Mouse (Mus musculus) lung, adult 2 months (tissue): ENCODE results near the gene Npas3. TPM values are rescaled to one million over a fixed set of nuclear protein-coding genes. Genes with fewer than 3 reads are reported as not detected.

Experiments
- DNase-seq: peaks from one replicate; pipeline ENCODE4 v3.0.0; 2022
- H3K4me1 ChIP-seq: fragments of 200-500 bp; 2 replicates; pipeline ENCODE4 v1.6.1; 2011; ENCODE audit warnings: low read length; ENCODE audit not compliant: control insufficient read depth, insufficient read depth
- H3K4me3 ChIP-seq: fragments of 200-500 bp; replicated peaks from 2 replicates; pipeline ENCODE3; 2011; ENCODE audit warnings: low read depth, mild to moderate bottlenecking, control low read depth, low read length; ENCODE audit errors: extremely low read depth
- CTCF ChIP-seq: fragments of 200-500 bp; IDR thresholded peaks from 2 replicates; pipeline ENCODE4 v1.5.1; 2011; ENCODE audit warnings: mild to moderate bottlenecking, low read length, control low read depth; ENCODE audit not compliant: insufficient read depth
- POLR2A ChIP-seq: fragments of 200-500 bp; IDR thresholded peaks from 2 replicates; pipeline ENCODE4 v1.6.1; 2011; ENCODE audit warnings: low read depth, mild to moderate bottlenecking, control low read depth, low read length, borderline replicate concordance; ENCODE audit errors: extremely low read depth
- WGBS: fragments of 180-500 bp; shearing (Covaris S2); methylation state at CpG from one replicate; pipeline ENCODE4 v1.1.7; 2018; 5-methylcytosine and 5-hydroxymethylcytosine counted together
- polyA plus RNA-seq: library from polyadenylated mRNA; depleted of rRNA; stranded (reverse); fragments of >200 nt; gene quantifications from 2 replicates; pipeline ENCODE4 v1.2.3, GENCODE M21; 2012

The Npas3 gene
- polyA plus RNA-seq, 1 experiment, result 0.05 TPM

DNA sequence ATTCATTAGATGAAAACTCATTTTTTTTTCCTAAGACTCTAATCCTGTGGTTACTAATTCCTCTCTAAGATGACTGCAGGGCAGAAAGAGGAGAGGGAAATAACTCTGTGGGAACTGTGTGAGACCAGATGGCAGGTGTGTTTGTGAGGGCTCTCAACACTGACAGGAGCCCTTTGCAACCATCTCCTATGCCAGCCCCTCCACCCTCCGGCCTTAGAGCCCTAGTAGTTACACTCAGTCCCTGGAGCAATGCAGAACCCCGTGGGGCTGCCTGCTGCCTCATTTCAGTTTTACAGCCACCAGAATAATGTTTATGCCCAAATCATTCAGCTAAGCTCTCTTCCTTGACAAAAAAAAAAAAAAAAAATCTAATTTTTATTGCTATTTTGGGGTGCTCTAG, 604.0 kb downstream of the Npas3 start:
- no peak for TF ChIP-seq POLR2A
- TF ChIP-seq CTCF, result no peak
- 70% methylated on average over 2 of the region's 2 CpGs for WGBS
- no peak for DNase-seq
- Histone ChIP-seq H3K4me3 (no peak overlapping the region), H3K4me1 (no peaks in the 10 kb centered on the region)

DNA sequence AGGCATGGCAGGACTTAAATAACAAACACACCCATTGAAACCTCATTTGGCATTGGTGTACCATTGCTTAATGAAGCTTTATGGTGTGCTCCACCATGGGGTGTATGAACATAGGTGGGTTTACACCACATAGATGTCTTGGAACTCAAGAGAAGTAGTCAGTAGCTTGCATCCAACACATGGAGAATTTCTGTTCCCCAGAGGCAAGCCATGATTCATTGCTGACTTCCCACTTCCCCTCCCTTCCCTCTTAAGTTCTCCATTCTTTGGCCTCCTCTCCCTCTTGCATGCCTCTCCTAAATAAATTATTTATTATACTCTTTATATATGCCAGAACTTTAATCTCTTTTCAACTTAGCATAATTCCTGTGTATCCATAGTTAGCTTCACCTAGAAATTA, 611.7 kb downstream of the Npas3 start:
- no peak for DNase-seq
- Histone ChIP-seq H3K4me1 (no peaks in the 10 kb centered on the region), H3K4me3 (no peak overlapping the region)
- no peak for TF ChIP-seq POLR2A
- no peak for TF ChIP-seq CTCF

DNA sequence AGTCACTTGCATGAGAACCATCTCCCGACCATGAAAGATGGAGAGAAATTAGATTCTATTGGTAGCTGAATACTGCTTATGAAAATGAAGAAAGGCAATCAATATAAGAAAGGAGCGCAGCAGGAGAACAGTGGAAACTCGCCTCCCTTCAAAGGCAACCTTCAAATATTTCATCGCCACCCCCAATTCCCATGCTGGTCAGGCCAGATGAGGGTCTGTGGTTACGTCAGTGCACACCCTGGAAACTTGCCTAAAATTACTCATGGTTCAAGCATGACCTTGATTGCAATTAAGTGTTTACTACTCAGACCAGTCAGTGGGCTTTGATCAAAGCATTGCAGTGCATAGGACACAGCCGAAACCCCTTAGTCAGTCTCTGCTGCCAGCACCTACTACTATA, 613.8 kb downstream of the Npas3 start:
- no peak for DNase-seq
- TF ChIP-seq CTCF (no peak), POLR2A (no peak)

DNA sequence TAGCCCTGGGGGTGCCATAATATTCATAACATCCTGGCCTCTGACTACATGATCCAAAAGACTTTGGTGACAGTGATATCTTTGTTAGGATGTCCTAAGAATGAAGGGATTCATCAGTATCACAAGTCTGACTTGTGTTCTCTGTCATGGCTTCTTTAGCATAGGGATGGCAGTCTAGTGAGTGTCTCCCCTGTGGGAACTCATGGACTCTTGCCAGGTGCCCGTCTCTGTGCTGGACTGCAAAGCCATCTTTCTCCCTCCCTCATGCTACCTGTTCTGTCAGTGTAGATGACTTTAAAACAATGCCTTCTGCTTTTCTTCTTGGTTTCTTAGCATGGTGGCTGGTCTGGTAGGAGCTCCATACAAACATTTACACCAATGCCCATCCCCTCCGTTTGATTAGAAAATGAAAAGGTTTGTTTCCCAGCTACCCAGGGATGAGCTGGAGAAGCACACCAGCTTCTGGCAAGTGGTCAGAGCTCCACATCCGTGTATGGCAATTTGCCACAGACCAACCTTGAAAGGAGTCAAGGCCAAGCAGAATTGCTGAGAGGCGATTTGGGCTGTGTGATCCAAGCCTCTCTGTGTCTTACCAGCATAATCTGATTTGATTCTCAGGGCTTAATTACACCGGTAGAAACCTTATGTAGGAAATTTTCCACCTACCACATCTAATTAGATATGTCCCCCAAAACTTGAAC, 616.1 kb downstream of the Npas3 start:
- WGBS, result 76% methylated on average over 5 of the region's 5 CpGs
- no peaks in the 10 kb centered on the region for H3K4me1 ChIP-seq
- TF ChIP-seq CTCF (no peak), POLR2A (no peak)
- H3K4me3 ChIP-seq, result no peak overlapping the region
- DNase-seq, result no peak

More for the DNA sequence above, 613.8 kb downstream of the Npas3 start:
- Histone ChIP-seq H3K4me3 (no peak overlapping the region), H3K4me1 (no peaks in the 10 kb centered on the region)
- WGBS, result 74% methylated on average over 6 of the region's 6 CpGs

DNA sequence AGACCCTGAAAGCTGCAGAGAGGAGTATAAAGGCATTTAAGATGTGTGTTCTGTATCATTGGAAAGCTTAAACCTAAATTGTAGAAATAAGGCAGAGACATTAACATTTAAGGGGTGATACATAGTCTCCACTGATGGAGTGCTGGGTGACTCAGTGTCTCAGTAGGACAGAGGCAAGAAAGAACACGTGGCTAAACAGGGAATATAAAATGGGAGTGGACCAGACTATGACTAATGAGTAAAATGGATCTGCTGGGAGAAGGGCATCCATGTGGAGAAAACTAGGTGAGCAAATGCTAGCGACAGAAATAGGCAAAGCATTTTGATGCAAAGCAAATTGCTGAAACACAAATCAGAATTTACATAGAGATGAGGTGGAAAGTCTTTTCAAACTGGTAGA, 617.2 kb downstream of the Npas3 start:
- TF ChIP-seq POLR2A (no peak), CTCF (no peak)
- DNase-seq, result no peak
- H3K4me3 ChIP-seq, result no peak overlapping the region
- no peaks in the 10 kb centered on the region for H3K4me1 ChIP-seq
- WGBS, result 64% methylated on average over 2 of the region's 2 CpGs

DNA sequence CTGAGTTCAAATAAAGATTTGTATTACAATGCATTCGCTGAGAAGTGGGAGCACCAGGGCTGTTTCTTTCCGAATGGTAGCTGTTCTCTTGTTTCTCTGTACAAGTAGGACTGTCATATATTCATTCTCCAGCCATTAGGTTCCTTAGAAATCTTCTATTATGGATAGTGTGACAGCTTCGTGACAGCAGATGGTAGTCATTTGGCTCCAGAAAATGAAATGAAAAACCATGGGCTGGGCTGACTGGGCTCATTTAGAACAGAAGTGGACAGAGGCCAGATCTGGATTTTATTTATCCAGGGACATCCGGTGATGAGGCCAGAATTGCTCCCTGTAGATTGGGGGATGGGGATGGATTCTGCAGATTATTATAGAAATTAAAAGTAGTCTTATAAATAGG, 621.5 kb downstream of the Npas3 start:
- H3K4me3 ChIP-seq, result no peak overlapping the region
- no peak for TF ChIP-seq POLR2A
- no peak for DNase-seq
- 64% methylated on average over 4 of the region's 4 CpGs for WGBS
- H3K4me1 ChIP-seq, result no peaks in the 10 kb centered on the region

DNA sequence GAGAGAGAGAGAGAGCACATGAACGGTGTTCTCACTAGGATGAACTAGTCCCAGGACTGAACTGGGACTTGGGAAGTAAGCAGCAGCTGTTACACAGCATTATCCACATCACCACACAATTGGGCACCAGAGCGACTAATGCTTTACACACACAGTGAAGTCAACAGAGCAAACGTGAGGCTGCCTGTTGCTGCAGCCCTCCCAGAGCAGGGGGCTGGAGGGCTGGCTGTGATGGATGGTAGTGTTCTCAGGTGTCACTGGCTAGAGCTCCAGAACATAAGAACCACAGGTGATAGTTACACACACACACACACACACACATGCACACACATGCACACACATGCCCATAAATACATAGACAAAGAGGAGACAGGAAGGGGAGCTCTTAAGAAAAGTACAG, 626.7 kb downstream of the Npas3 start:
- 63% methylated on average over 3 of the region's 3 CpGs for WGBS
- no peak for TF ChIP-seq POLR2A
- TF ChIP-seq CTCF, result no peak
- DNase-seq, result no peak
- H3K4me1 ChIP-seq, result no peaks in the 10 kb centered on the region
- H3K4me3 ChIP-seq, result no peak overlapping the region

DNA sequence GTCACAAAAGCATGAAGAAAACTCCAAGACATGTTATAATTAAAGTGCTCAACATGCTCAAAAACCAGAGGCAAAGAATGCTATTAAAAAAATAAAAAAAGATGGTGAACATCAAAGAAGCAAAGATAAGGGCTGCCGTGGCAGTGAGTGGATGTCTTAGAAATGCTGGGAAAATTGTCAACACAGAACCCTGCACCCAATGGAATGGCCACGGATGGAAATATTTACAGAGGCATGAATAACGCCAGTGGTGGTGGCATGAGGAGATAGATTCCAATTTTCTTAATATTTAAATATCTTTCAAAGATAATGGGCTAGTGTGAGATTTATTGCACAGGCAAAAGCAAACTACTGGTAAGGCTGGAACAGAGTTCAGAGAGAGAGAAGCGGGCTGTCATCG, 628.2 kb downstream of the Npas3 start:
- Histone ChIP-seq H3K4me3 (no peak overlapping the region), H3K4me1 (no peaks in the 10 kb centered on the region)
- DNase-seq, result no peak
- WGBS, result 48% methylated on average over 5 of the region's 5 CpGs
- TF ChIP-seq CTCF (no peak), POLR2A (no peak)

DNA sequence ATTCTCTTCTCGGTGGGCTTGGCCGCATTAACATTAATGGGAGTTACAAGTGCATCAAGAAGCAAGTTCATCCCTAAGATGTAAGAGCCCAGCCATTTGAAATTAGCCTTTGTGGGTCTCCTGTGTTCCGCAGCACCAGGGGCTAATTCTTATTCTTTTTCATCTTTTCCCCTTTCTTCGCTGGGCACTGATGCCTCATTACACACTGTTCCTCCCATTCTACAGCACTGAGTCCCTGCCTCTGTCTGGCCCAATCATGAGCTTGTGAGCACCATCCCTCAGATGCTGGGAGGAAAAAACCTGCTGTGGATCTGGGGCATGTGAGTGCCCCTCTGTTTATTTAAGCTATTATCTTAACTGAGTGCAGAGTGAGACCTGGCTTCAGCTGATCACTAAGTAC, 633.2 kb downstream of the Npas3 start:
- DNase-seq, result no peak
- no peak overlapping the region for H3K4me3 ChIP-seq
- 89% methylated on average over 4 of the region's 4 CpGs for WGBS
- TF ChIP-seq CTCF (no peak), POLR2A (no peak)
- H3K4me1 ChIP-seq, result no peaks in the 10 kb centered on the region

DNA sequence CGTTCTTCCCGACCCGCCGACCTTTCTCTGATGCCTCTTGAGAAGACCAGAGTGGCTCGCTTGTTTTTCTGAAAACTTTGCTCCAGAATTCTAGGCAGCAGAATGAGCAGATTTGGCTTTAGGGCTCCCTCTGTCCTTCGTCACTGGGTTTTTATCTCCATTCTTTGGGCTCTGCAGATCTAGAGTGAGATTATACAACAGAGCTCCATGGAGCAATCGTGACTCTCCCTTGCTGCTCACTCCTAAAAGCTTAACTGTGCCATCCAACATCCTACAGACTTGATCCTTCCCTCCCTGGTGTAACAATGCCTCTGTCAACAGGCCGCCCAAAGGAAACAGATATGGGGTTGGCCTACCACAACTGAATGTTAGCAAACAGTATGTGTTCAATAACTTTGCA, 634.4 kb downstream of the Npas3 start:
- no peak for DNase-seq
- TF ChIP-seq CTCF (no peak), POLR2A (no peak)
- 72% methylated on average over 8 of the region's 8 CpGs for WGBS
- no peaks in the 10 kb centered on the region for H3K4me1 ChIP-seq
- H3K4me3 ChIP-seq, result no peak overlapping the region

DNA sequence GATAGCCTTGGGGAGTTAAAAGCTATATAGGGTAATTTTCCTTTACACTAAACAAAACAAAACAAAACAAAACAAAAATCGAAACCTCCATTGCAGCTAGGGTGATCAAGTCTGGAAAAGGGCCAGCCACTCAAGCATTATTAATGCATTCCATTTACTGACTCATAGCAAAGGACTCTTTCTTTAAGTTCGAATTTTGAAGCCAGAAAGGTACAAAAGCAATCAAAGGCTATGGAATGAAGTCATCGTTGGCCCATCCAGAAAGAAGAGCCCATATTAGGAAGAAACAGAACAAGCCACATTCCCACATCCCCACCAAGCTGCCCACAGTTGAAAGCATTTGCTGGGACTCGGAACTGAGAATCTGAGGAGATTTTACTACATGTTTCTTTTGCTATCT, 640.1 kb downstream of the Npas3 start:
- no peak for DNase-seq
- TF ChIP-seq CTCF, result no peak
- TF ChIP-seq POLR2A, result no peak
- WGBS, result 46% methylated on average over 4 of the region's 4 CpGs
- Histone ChIP-seq H3K4me3 (no peak overlapping the region), H3K4me1 (no peaks in the 10 kb centered on the region)

DNA sequence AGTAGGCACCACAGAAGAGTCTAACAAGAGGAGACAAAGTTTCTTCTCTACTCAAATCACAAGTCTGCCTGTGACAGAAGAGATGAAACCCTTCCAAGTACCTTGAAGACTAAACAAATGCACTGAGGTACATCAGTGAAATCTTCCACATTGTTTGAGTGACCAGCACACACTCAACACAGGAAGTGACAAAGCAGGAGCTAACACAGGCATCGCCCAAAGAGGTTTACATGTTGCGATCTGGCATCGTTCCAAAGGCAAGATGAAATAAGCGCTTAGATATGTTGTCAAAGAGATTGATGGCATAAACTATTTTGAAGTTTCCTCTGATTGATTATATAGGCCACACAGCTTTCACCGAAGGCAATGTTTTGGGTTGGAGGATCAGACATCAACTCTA, 647.4 kb downstream of the Npas3 start:
- TF ChIP-seq POLR2A (no peak), CTCF (no peak)
- Histone ChIP-seq H3K4me3 (no peak overlapping the region), H3K4me1 (no peaks in the 10 kb centered on the region)
- 44% methylated on average over 5 of the region's 5 CpGs for WGBS
- DNase-seq, result no peak
